Mouse (Mus musculus): ENCODE results near the gene Gm7544. TPM values are rescaled to one million over a fixed set of nuclear protein-coding genes. Genes with fewer than 3 reads are reported as not detected.
A peak's percentile ranks its signal among the peaks of the same experiment; 100 is the strongest.
"Not testable (repeated sequence)": the region's sequence is repeated elsewhere in the genome, so short reads cannot be mapped to it uniquely, and the experiment has no call there.

The Gm7544 gene
- polyA plus RNA-seq, 1 experiment from 2014 or later = not detected

DNA sequence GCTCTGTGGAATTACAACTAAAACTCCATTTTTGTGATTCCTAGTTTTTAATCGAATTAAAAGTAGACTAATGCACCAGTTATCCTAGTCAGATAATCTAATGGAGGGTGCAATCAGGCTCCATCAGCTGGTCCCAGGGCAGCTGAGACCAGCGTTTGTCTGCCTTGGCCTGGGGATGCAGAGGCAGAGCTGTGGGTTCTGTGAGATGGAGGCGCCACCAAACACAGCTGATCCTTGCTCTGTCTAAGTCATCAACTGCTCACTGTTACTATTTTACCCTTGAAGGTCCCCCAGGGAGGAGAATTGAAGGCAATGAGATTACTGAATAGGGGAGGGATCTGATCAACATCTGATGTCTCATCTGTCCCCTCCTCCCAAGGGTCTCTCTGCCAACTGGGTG is 10.6 kb upstream of the Gm7544 start:
- Histone ChIP-seq H3K4me3 (no peak overlapping the region), H3K4me1 (replicated peaks) (no peaks in the 10 kb centered on the region), H3K36me3 (no peaks in the 10 kb centered on the region), H3K9me3 (no peaks in the 10 kb centered on the region), H3K27me3 (ENCODE audit: insufficient read depth, poor library complexity, severe bottlenecking) (no peaks in the 10 kb centered on the region), H3K27ac (no peak overlapping the region)
- WGBS = 69% methylated on average over 3 of the region's 3 CpGs
- DNase-seq (ENCODE audit: low spot score) = peak; percentile 7

DNA sequence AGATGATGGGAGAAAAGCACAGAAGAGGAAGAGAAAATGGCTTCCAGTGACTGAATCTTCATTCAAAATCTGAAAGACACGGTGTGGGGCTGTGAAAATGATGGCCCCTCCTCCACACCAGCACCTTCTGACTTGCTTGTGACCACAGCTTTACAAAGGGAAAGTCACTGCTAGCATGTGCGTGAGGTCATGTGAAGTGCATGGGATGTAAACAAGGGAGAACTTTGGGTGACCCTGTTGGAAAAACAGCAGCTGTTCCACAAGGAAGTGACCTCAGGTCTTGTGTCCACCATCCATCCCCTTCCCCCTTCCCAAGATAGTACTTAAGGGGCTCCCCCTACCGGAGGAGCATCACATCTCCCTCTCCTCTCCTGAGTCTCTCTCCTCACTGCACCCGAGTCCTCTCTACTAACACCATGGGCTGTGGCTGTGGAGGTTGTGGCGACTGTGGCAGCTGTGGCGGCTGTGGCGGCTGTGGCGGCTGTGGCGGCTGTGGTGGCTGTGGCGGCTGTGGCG is 4.1 kb upstream of the Gm7544 start, which contains the start of gene Gm47955:
Gm47955 (plus strand) TSS at position 417 of the 516 bp plus-strand sequence.
- Histone ChIP-seq H3K4me1 (replicated peaks) (no peaks in the 10 kb centered on the region), H3K27me3 (ENCODE audit: insufficient read depth, poor library complexity, severe bottlenecking) (no peaks in the 10 kb centered on the region), H3K27ac (no peak within 1 kb of the TSS), H3K4me3 (no peak within 1 kb of the TSS), H3K9me3 (0 out of 2 replicates have a peak, but pooled peaks cover 4% of the 10 kb centered on the region), H3K36me3 (no peaks in the 10 kb centered on the region)
- no peak for DNase-seq (ENCODE audit: low spot score)
- 89% methylated on average over 11 of the region's 11 CpGs for WGBS

DNA sequence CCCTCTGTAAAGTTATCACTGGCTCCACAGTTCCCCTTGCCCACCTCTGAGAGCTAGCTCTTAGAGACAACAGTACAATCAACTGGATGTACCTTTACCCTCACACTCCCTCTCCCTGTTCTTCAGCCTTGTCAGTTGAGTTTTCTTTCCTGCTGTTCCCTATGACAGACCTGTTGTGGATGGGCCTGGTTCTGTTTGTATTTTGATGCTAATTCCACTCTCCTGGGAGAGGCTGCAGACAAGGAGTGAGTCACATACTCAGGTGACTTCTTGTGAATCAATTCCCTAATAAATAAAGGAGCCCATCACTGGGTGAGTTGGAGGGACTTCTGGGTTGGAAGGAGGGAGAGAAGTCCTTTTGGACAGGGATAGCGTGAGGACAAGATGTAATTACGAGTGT is 7.2 kb downstream of the Gm7544 start:
- no peak overlapping the region for H3K4me3 ChIP-seq
- H3K36me3 ChIP-seq = no peaks in the 10 kb centered on the region
- no peaks in the 10 kb centered on the region for H3K27me3 ChIP-seq (ENCODE audit: insufficient read depth, poor library complexity, severe bottlenecking)
- no peak for DNase-seq (ENCODE audit: low spot score)
- WGBS = 83% methylated on average over 2 of the region's 2 CpGs
- no peak overlapping the region for H3K27ac ChIP-seq
- H3K4me1 ChIP-seq (replicated peaks) = no peaks in the 10 kb centered on the region
- H3K9me3 ChIP-seq = no peaks in the 10 kb centered on the region

DNA sequence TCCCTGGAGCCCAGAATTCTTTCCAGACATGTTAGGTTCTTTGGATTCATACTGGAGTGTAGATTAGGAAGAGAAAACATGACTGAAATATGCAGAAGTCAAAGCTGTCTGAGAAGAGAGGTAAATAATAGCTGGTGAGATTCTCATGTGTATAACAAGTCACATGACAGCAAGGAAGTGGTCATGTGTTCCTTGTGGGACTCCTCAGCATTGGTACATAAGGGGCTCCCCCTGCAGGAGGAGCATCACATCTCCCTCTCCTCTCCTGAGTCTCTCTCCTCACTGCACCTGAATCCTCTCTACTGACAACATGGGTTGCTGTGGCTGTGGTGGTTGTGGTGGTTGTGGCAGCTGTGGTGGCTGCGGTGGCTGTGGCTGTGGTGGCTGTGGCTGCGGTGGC is 9.8 kb downstream of the Gm7544 start:
- not testable (repeated sequence) for H3K4me1 ChIP-seq (replicated peaks); H3K27me3 ChIP-seq (ENCODE audit: insufficient read depth, poor library complexity, severe bottlenecking); H3K4me3 ChIP-seq; H3K9me3 ChIP-seq; H3K36me3 ChIP-seq; H3K27ac ChIP-seq; DNase-seq (ENCODE audit: low spot score)
- 94% methylated on average over 2 of the region's 2 CpGs for WGBS

DNA sequence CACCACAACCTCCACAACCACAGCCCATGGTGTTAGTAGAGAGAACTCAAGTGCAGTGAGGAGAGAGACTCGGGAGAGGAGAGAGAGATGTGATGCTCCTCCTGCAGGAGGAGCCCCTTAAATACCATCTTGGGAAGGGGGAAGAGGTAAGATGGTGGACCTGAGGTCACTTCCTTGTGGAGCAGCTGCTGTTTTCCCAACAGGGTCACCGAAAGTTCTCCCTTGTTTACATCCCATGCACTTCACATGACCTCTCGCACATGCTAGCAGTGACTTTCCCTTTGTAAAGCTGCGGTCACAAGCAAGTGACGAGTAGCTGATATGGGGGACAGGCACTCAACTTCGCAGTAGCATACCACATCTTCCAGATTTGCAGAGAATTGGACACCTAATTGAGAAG is 12.5 kb downstream of the Gm7544 start, which contains the start of gene A030003K21Rik:
A030003K21Rik (minus strand) TSS at position 94 of the 400 bp plus-strand sequence.
- not testable (repeated sequence) for H3K27me3 ChIP-seq (ENCODE audit: insufficient read depth, poor library complexity, severe bottlenecking); DNase-seq (ENCODE audit: low spot score); H3K4me1 ChIP-seq (replicated peaks); H3K4me3 ChIP-seq; H3K36me3 ChIP-seq; H3K27ac ChIP-seq
- no CpG with 5 or more reads among the region's 6 CpGs for WGBS
- H3K9me3 ChIP-seq = peaks cover 23% of the 10 kb centered on the region

DNA sequence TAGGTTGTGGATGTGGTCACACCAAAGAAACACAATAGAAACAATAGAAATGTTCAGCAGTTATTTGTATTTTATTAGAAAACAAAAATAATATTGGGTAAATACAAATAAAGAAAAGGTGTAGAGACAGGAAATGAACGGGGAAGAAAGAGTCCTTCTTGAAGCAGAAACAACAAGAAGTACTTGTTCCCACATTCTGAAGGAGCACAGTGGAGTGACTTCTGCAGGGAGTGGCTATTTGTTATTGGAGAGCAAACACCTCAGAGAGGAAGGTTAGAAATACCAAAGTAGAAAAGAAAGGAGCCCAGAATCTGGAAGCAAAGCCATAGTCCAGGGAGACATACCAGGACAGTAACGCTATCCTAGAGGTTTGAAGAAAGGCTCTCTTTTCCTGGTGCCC is 13.3 kb downstream of the Gm7544 start:
- WGBS = 95% methylated on average over 2 of the region's 2 CpGs

DNA sequence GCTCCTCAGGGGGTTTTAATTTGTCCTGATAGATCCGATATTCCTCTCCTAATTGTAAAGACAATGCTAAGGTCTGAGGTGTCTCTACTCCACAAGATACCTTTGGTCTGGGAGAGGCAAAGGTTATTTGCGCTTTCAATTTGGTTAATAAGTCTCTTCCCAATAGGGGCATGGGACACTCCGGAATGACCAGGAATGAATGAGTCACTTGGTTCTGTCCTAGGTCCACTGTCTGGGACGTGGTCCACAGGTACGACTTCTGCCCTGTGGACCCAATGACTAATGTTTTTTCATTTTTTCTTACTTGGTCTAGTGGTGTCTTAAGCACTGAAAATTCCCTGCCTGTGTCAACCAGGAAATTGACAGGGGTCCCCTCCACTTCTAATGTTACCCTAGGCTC is 17.1 kb downstream of the Gm7544 start:
- no peak for DNase-seq (ENCODE audit: low spot score)
- Histone ChIP-seq H3K4me3 (no peak overlapping the region), H3K9me3 (peaks cover 30% of the 10 kb centered on the region), H3K27me3 (ENCODE audit: insufficient read depth, poor library complexity, severe bottlenecking) (no peaks in the 10 kb centered on the region), H3K27ac (no peak overlapping the region), H3K36me3 (no peaks in the 10 kb centered on the region), H3K4me1 (replicated peaks) (no peaks in the 10 kb centered on the region)
- WGBS = 91% methylated on average over 5 of the region's 5 CpGs

More for the DNA sequence above, 13.3 kb downstream of the Gm7544 start:
- H3K9me3 ChIP-seq = peaks cover 26% of the 10 kb centered on the region
- H3K4me3 ChIP-seq; H3K27me3 ChIP-seq (ENCODE audit: insufficient read depth, poor library complexity, severe bottlenecking); DNase-seq (ENCODE audit: low spot score); H3K4me1 ChIP-seq (replicated peaks); H3K27ac ChIP-seq; H3K36me3 ChIP-seq: not testable (repeated sequence)

DNA sequence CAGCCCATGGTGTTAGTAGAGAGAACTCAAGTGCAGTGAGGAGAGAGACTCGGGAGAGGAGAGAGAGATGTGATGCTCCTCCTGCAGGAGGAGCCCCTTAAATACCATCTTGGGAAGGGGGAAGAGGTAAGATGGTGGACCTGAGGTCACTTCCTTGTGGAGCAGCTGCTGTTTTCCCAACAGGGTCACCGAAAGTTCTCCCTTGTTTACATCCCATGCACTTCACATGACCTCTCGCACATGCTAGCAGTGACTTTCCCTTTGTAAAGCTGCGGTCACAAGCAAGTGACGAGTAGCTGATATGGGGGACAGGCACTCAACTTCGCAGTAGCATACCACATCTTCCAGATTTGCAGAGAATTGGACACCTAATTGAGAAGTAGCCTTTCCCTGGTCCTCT is 24.5 kb downstream of the Gm7544 start, which contains the start of gene Gm6217:
Gm6217 (minus strand) TSS at position 74 of the 400 bp plus-strand sequence.
- DNase-seq (ENCODE audit: low spot score); H3K36me3 ChIP-seq; H3K27ac ChIP-seq; H3K27me3 ChIP-seq (ENCODE audit: insufficient read depth, poor library complexity, severe bottlenecking); H3K4me3 ChIP-seq; H3K4me1 ChIP-seq (replicated peaks): not testable (repeated sequence)
- WGBS = no CpG with 5 or more reads among the region's 6 CpGs
- H3K9me3 ChIP-seq = peaks cover 12% of the 10 kb centered on the region

DNA sequence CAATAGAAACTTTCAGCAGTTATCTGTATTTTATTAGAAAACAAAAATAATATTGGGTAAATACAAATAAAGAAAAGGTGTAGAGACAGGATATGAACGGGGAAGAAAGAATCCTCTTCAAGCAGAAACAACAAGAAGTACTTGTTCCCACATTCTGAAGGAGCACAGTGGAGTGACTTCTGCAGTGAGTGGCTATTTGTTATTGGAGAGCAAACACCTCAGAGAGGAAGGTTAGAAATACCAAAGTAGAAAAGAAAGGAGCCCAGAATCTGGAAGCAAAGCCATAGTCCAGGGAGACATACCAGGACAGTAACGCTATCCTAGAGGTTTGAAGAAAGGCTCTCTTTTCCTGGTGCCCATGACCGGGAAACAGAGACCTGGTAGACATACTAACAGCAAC is 25.3 kb downstream of the Gm7544 start:
- H3K4me3 ChIP-seq; H3K36me3 ChIP-seq; H3K4me1 ChIP-seq (replicated peaks); H3K27me3 ChIP-seq (ENCODE audit: insufficient read depth, poor library complexity, severe bottlenecking); DNase-seq (ENCODE audit: low spot score); H3K27ac ChIP-seq: not testable (repeated sequence)
- WGBS = 96% methylated on average over 3 of the region's 3 CpGs
- peaks cover 12% of the 10 kb centered on the region for H3K9me3 ChIP-seq

DNA sequence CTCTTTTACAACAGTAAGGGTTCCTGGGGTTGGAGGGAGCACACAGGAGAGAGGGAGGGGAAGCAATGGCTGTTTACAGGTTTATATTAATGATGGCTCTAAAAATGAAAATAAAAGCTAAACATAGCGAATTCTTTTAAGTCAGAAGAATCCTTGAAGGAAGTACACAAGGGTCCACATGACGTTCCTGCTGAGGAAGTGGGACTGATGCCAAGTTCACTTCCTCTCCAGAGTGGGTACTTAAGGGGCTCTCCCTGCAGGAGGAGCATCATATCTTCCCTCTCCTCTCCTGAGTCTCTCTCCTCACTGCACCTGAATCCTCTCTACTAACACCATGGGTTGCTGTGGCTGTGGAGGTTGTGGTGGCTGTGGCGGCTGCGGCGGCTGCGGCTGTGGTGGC is 31.2 kb downstream of the Gm7544 start, which contains the start of gene A030014E15Rik:
A030014E15Rik (plus strand) TSS at position 268 of the 400 bp plus-strand sequence.
- H3K4me1 ChIP-seq (replicated peaks) = no peaks in the 10 kb centered on the region
- no peaks in the 10 kb centered on the region for H3K36me3 ChIP-seq
- H3K27ac ChIP-seq = no peak within 1 kb of the TSS
- 94% methylated on average over 6 of the region's 6 CpGs for WGBS
- 0 out of 2 replicates have a peak, but pooled peaks cover 3% of the 10 kb centered on the region for H3K9me3 ChIP-seq
- no peak within 1 kb of the TSS for H3K4me3 ChIP-seq
- no peaks in the 10 kb centered on the region for H3K27me3 ChIP-seq (ENCODE audit: insufficient read depth, poor library complexity, severe bottlenecking)
- no peak for DNase-seq (ENCODE audit: low spot score)

DNA sequence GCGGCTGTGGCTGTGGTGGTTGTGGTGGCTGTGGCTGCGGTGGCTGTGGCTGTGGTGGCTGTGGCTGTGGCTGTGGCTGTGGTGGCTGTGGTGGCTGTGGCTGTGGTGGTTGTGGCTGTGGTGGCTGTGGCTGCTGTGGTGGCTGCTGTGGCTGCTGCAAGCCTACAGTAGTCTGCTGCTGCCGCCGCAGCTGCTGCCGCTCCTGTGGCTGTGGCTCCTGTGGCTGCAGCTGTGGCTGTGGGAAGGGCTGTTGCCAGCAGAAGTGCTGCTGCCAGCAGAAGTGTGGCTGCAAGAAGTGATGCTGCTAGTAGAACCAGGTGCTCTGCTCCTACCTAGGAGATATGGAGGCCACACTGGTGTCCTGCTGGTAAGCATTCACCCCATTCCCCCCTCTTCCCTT is 42.4 kb downstream of the Gm7544 start:
- not testable (repeated sequence) for H3K4me1 ChIP-seq (replicated peaks); H3K36me3 ChIP-seq; H3K27ac ChIP-seq; H3K4me3 ChIP-seq; H3K9me3 ChIP-seq; H3K27me3 ChIP-seq (ENCODE audit: insufficient read depth, poor library complexity, severe bottlenecking); DNase-seq (ENCODE audit: low spot score)
- 91% methylated on average over 5 of the region's 5 CpGs for whole genome bisulfite sequencing

DNA sequence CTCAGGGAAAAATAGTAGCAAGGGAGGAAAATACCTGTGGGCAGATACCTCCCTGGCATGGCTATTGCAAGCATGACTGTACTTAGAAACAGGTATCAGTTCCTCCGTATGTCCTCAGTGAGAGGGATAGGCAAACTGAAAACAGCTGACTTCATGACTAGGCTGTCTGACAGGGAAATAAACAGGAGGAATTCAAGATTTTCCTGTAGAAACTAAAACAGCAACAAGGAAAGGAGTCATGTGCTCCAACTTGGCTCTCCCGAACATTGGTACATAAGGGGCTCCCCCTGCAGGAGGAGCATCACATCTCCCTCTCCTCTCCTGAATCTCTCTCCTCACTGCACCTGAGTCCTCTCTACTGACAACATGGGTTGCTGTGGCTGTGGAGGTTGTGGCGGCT is 42.8 kb downstream of the Gm7544 start, which contains the start of gene A030005L19Rik:
A030005L19Rik (plus strand) TSS at position 301 of the 400 bp plus-strand sequence.
- no peak for DNase-seq (ENCODE audit: low spot score)
- no peaks in the 10 kb centered on the region for H3K27me3 ChIP-seq (ENCODE audit: insufficient read depth, poor library complexity, severe bottlenecking)
- 94% methylated on average over 3 of the region's 3 CpGs for WGBS

DNA sequence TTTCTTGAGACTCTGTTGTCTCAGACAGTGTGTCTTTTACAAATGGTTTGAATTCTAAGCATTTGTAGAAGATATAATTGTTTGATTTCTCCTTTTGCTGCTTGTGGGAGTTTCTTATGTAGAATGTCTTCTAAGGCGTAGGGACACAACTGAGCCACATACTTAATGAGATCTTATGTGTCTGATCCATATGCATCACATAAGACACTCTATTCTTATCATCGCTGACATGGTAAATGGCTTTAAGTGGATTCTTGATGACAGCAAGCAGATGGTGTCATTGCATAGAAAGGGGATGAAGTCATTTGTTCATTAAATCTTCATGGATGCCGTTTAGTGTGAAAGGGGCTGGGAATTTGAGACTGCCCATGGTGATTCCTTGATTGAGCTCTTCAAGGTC is 49.9 kb downstream of the Gm7544 start:
- Histone ChIP-seq H3K36me3 (peaks cover 29% of the 10 kb centered on the region), H3K4me1 (replicated peaks) (peaks cover 3% of the 10 kb centered on the region; the same call in 1 of the 2 replicates), H3K4me3 (no peak overlapping the region), H3K27ac (no peak overlapping the region), H3K27me3 (ENCODE audit: insufficient read depth, poor library complexity, severe bottlenecking) (no peaks in the 10 kb centered on the region), H3K9me3 (no peaks in the 10 kb centered on the region)
- no peak for DNase-seq (ENCODE audit: low spot score)
- WGBS = 70% methylated on average over 3 of the region's 3 CpGs

More for the DNA sequence above, 42.8 kb downstream of the Gm7544 start, which contains the start of gene A030005L19Rik:
- no peak within 1 kb of the TSS for H3K27ac ChIP-seq
- no peaks in the 10 kb centered on the region for H3K36me3 ChIP-seq
- no peaks in the 10 kb centered on the region for H3K9me3 ChIP-seq
- no peak within 1 kb of the TSS for H3K4me3 ChIP-seq
- no peaks in the 10 kb centered on the region for H3K4me1 ChIP-seq (replicated peaks)
